Mouse (Mus musculus) layer of hippocampus, postnatal 10 days (tissue): Measurements from ENCODE around the gene Ikzf2. TPM values are rescaled to one million over a fixed set of nuclear protein-coding genes. Genes with fewer than 3 reads are reported as not detected.
A peak's percentile ranks its signal among the peaks of the same experiment; 100 is the strongest.

Experiments used
- DNase-seq, 2 experiments: peaks; one replicate each; pipeline ENCODE4 v3.0.0; 2021; ENCODE audit warnings: low spot score in 2 of 2
- long read RNA-seq: library from polyadenylated mRNA; stranded (forward); transcript quantifications from one replicate; pipeline ENCODE4 v2.0.0, GENCODE M21; 2023
- total RNA-seq, 2 experiments: library from RNA; stranded (reverse); gene quantifications; 2 replicates each; pipeline ENCODE4 v1.2.3; 2021

Ikzf2 gene
- total RNA-seq, result 1 to 10 TPM; 6.4 to 6.6 TPM
- long read RNA-seq, partial matches to known transcripts, result 0 of 3 reads
- long read RNA-seq, other reads (novel, unspliced or antisense), result 3 of 3 reads

GRCm38 (mm10) chr1:69687076-69687991 is at the start of gene Ikzf2:
Gene Ikzf2, minus strand, starts transcription at chr1:69687245.
- peak; percentile 69 to 80 for DNase-seq

- DNase-seq, result no peak
These were observed 42.7 kb upstream of the Ikzf2 start for GRCm38 (mm10) chr1:69729729-69730128.

GRCm38 (mm10) chr1:69729031-69729679 is 42.1 kb upstream of the Ikzf2 start:
- DNase-seq, result no peak

- no peak for DNase-seq
These were observed 40.9 kb upstream of the Ikzf2 start for GRCm38 (mm10) chr1:69727968-69728367.

- no peak for DNase-seq
These were observed 30.1 kb upstream of the Ikzf2 start for GRCm38 (mm10) chr1:69717107-69717506.

GRCm38 (mm10) chr1:69708571-69708970 is 21.5 kb upstream of the Ikzf2 start:
- no peak for DNase-seq

- no peak for DNase-seq
These were observed 16.6 kb upstream of the Ikzf2 start for GRCm38 (mm10) chr1:69703506-69704156.

- DNase-seq, result no peak
These were observed 4.9 kb upstream of the Ikzf2 start for GRCm38 (mm10) chr1:69691946-69692345.

GRCm38 (mm10) chr1:69688961-69689360 is 1.9 kb upstream of the Ikzf2 start:
- DNase-seq, result peak; percentile 22 to 56

GRCm38 (mm10) chr1:69688118-69688517 is 1.1 kb upstream of the Ikzf2 start:
- no peak for DNase-seq

GRCm38 (mm10) chr1:69686741-69687075 is 337 bp downstream of the Ikzf2 start:
- DNase-seq, result no peak

- DNase-seq, result no peak
These were observed 1.1 kb downstream of the Ikzf2 start for GRCm38 (mm10) chr1:69685890-69686490.

- no peak for DNase-seq
These were observed 1.8 kb downstream of the Ikzf2 start for GRCm38 (mm10) chr1:69685049-69685889.

- no peak for DNase-seq
These were observed 2.6 kb downstream of the Ikzf2 start for GRCm38 (mm10) chr1:69684280-69685040.

GRCm38 (mm10) chr1:69683851-69684250 is 3.2 kb downstream of the Ikzf2 start:
- DNase-seq, result no peak

- DNase-seq, result no peak
These were observed 4.0 kb downstream of the Ikzf2 start for GRCm38 (mm10) chr1:69683058-69683457.

GRCm38 (mm10) chr1:69682261-69682660 is 4.8 kb downstream of the Ikzf2 start:
- DNase-seq, result no peak

GRCm38 (mm10) chr1:69681003-69681402 is 6.0 kb downstream of the Ikzf2 start:
- no peak for DNase-seq

GRCm38 (mm10) chr1:69680501-69680900 is 6.5 kb downstream of the Ikzf2 start:
- DNase-seq, result no peak

- DNase-seq, result no peak
These were observed 17.1 kb downstream of the Ikzf2 start for GRCm38 (mm10) chr1:69669897-69670404.
